Mouse (Mus musculus) megakaryocyte, embryonic 14.5 days (primary cell): ENCODE results near the gene Zbtb16.

Experiments used
- FLI1 ChIP-seq: IDR thresholded peaks from 2 replicates; pipeline ENCODE4 v1.6.1; 2012; ENCODE audit warnings: low read length, inconsistent platforms, mixed read lengths
- GATA1 ChIP-seq: IDR thresholded peaks from 3 replicates; pipeline ENCODE4 v1.6.1; 2012; ENCODE audit warnings: mixed read lengths, low read length, inconsistent platforms, borderline replicate concordance

DNA sequence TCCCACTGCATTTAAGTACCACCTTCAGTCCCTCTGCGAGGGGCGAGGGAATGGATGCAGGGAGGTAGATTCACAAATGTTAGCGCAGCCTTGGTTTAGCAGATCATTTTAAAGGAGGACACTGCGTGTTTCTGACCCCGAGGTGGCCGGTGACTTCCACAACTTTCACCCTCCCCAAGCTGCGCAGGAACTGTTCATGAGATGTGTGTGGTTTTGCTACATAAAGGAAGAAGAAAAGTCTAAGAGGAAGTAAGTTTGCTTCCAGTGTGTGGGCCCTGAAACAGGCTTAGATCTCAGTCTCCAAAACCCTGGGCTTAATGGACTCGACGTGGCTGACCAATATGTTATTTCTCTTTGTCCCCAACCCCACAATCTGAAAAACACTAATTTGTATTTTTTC lies 14.6 kb downstream of the Zbtb16 start:
- TF ChIP-seq GATA1 (no peak), FLI1 (no peak)
